Mouse (Mus musculus) stomach, postnatal 0 days (tissue): ENCODE results near the gene Krt77. TPM values are rescaled to one million over a fixed set of nuclear protein-coding genes. Genes with fewer than 3 reads are reported as not detected.

Source experiments
- ATAC-seq: fragments of 200-750 bp; cut with Nextera tagmentation; 2 replicates; pipeline ENCODE4 v1.8.0; 2017; ENCODE audit not compliant: low FRiP score, low TSS enrichment
- DNase-seq: peaks from one replicate; pipeline ENCODE4 v3.0.0-alpha.2; 2016; ENCODE audit warnings: low spot score
- H3K27ac ChIP-seq: fragments of 300-500 bp; sonication (generic); replicated peaks from 2 replicates; pipeline ENCODE4 v1.5.1; 2014; ENCODE audit warnings: mild to moderate bottlenecking, control low read depth
- H3K27me3 ChIP-seq: fragments of 300-500 bp; sonication (generic); 2 replicates; pipeline ENCODE4 v1.6.1; 2014; ENCODE audit warnings: low read length; ENCODE audit not compliant: control insufficient read depth, insufficient read depth
- H3K36me3 ChIP-seq: fragments of 300-500 bp; sonication (generic); 2 replicates; pipeline ENCODE4 v1.6.1; 2014; ENCODE audit warnings: low read length, mixed read lengths; ENCODE audit not compliant: control insufficient read depth, insufficient read depth
- H3K4me1 ChIP-seq: fragments of 300-500 bp; sonication (generic); replicated peaks from 2 replicates; pipeline ENCODE4 v1.6.1; 2014; ENCODE audit warnings: antibody characterized with exemption; ENCODE audit not compliant: control insufficient read depth, insufficient read depth
- H3K4me2 ChIP-seq: fragments of 300-500 bp; sonication (generic); replicated peaks from 2 replicates; pipeline ENCODE4 v1.6.1; 2014; ENCODE audit warnings: low read depth, mild to moderate bottlenecking, control low read depth, moderate library complexity
- H3K4me3 ChIP-seq: fragments of 300-500 bp; sonication (generic); 2 replicates; pipeline ENCODE4 v1.5.1; 2014; ENCODE audit warnings: low read depth, low read length, control low read depth
- H3K9ac ChIP-seq: fragments of 300-500 bp; sonication (generic); 2 replicates; pipeline ENCODE4 v1.6.1; 2014; ENCODE audit warnings: mild to moderate bottlenecking, low read length, control low read depth, mixed read lengths
- H3K9me3 ChIP-seq: fragments of 300-500 bp; sonication (generic); 2 replicates; pipeline ENCODE4 v1.6.1; 2016; ENCODE audit warnings: low read length; ENCODE audit not compliant: control insufficient read depth
- CTCF ChIP-seq: IDR thresholded peaks from 2 replicates; pipeline ENCODE4 v1.5.1; 2016; ENCODE audit warnings: antibody characterized with exemption, low read depth, mild to moderate bottlenecking, moderate library complexity
- EP300 ChIP-seq: optimal IDR thresholded peaks from 2 replicates; pipeline ENCODE3; 2016; ENCODE audit warnings: antibody characterized with exemption
- WGBS: fragments of 180-500 bp; shearing (Covaris S2); extraction: QIAGEN DNeasy Blood & Tissue Kit; methylation state at CpG from one replicate; pipeline ENCODE4 v1.1.7; 2014; 5-methylcytosine and 5-hydroxymethylcytosine counted together
- polyA plus RNA-seq: library from polyadenylated mRNA; unstranded; fragments of >200 nt; fragmentation: Nextera tagmentation; extraction: Ambion mirVana; gene quantifications from 2 replicates; pipeline ENCODE4 v1.2.1, GENCODE M21; 2015

The Krt77 gene
- polyA plus RNA-seq, 1 experiment from 2014 or later: 5.1 TPM

- ATAC-seq: no peak
- Histone ChIP-seq H3K36me3 (no peaks in the 10 kb centered on the region), H3K27ac (no peak within 1 kb of the TSS), H3K9me3 (no peaks in the 10 kb centered on the region), H3K4me3 (no peak within 1 kb of the TSS), H3K4me2 (no peak within 1 kb of the TSS), H3K9ac (no peak within 1 kb of the TSS), H3K4me1 (no peaks in the 10 kb centered on the region), H3K27me3 (no peaks in the 10 kb centered on the region)
- no peak for DNase-seq
- WGBS: 58% methylated on average over 6 of the region's 6 CpGs
- no peak for TF ChIP-seq EP300
Measured at GRCm38 (mm10) chr15:101850694-101851093, 18.8 kb downstream of the Krt77 start, which contains the start of gene Krt1. TSS of gene Krt1 (minus strand) at chr15:101850794.

GRCm38 (mm10) chr15:101845971-101846403 lies 23.5 kb downstream of the Krt77 start:
- Histone ChIP-seq H3K9ac (peak overlapping the region; percentile 63), H3K4me3 (peak overlapping the region; percentile 49), H3K27ac (peak overlapping the region; percentile 84), H3K4me2 (peak overlapping the region; percentile 79), H3K9me3 (no peaks in the 10 kb centered on the region), H3K36me3 (no peaks in the 10 kb centered on the region), H3K27me3 (no peaks in the 10 kb centered on the region), H3K4me1 (no peaks in the 10 kb centered on the region)
- under 1% methylated on average over 27 of the region's 37 CpGs for WGBS
- ATAC-seq (peak; percentile 58; the same call in 1 of the 2 replicates), DNase-seq (peak; percentile 70)
- TF ChIP-seq EP300: peak; percentile 21
- TF ChIP-seq CTCF: peak; percentile 8; the same call in 1 of the 2 replicates

GRCm38 (mm10) chr15:101843192-101843591 lies 26.3 kb downstream of the Krt77 start:
- H3K4me3 ChIP-seq: no peak overlapping the region
- no peaks in the 10 kb centered on the region for H3K36me3 ChIP-seq
- H3K9me3 ChIP-seq: no peaks in the 10 kb centered on the region
- no peaks in the 10 kb centered on the region for H3K27me3 ChIP-seq
- no peak for DNase-seq
- H3K9ac ChIP-seq: no peak overlapping the region
- no peaks in the 10 kb centered on the region for H3K4me1 ChIP-seq
- peak overlapping the region; percentile 63 for H3K27ac ChIP-seq
- ATAC-seq: no peak
- 34% methylated on average over 9 of the region's 9 CpGs for WGBS
- no peak overlapping the region for H3K4me2 ChIP-seq
- TF ChIP-seq EP300 (peak; percentile 43), CTCF (no peak)

GRCm38 (mm10) chr15:101834784-101835328 lies 34.6 kb downstream of the Krt77 start:
- DNase-seq (no peak), ATAC-seq (peak; percentile 86)
- Histone ChIP-seq H3K9me3 (no peaks in the 10 kb centered on the region), H3K4me1 (no peaks in the 10 kb centered on the region), H3K36me3 (no peaks in the 10 kb centered on the region), H3K27ac (no peak overlapping the region), H3K4me2 (no peak overlapping the region), H3K4me3 (no peak overlapping the region), H3K9ac (no peak overlapping the region), H3K27me3 (no peaks in the 10 kb centered on the region)
- TF ChIP-seq EP300: peak; percentile 82
- TF ChIP-seq CTCF: peak; percentile 76
- 52% methylated on average over 5 of the region's 5 CpGs for WGBS

- ATAC-seq (no peak), DNase-seq (no peak)
- H3K4me2 ChIP-seq: no peak overlapping the region
- no peaks in the 10 kb centered on the region for H3K4me1 ChIP-seq
- no peak overlapping the region for H3K9ac ChIP-seq
- H3K9me3 ChIP-seq: no peaks in the 10 kb centered on the region
- no peaks in the 10 kb centered on the region for H3K36me3 ChIP-seq
- no peak for TF ChIP-seq CTCF
- no peak overlapping the region for H3K27ac ChIP-seq
- WGBS: 26% methylated on average over 6 of the region's 6 CpGs
- H3K4me3 ChIP-seq: no peak overlapping the region
- no peaks in the 10 kb centered on the region for H3K27me3 ChIP-seq
Measured at GRCm38 (mm10) chr15:101833131-101833530, 36.4 kb downstream of the Krt77 start.

- Histone ChIP-seq H3K4me1 (no peaks in the 10 kb centered on the region), H3K9me3 (no peaks in the 10 kb centered on the region), H3K27ac (no peak overlapping the region), H3K9ac (no peak overlapping the region), H3K36me3 (no peaks in the 10 kb centered on the region), H3K27me3 (no peaks in the 10 kb centered on the region), H3K4me3 (no peak overlapping the region), H3K4me2 (no peak overlapping the region)
- no peak for TF ChIP-seq EP300
- no peak for TF ChIP-seq CTCF
- WGBS: 74% methylated on average over 5 of the region's 5 CpGs
- DNase-seq (no peak), ATAC-seq (no peak)
Measured at GRCm38 (mm10) chr15:101829441-101829840, 40.1 kb downstream of the Krt77 start.
